8 mouse cellular contexts compared by ENCODE assay signal in genomic region chr6:134829786-134830700, GRCm38 (mm10). TPM values are rescaled to one million over a fixed set of nuclear protein-coding genes. Genes with fewer than 3 reads are reported as not detected.
DNase-seq lines count a peak whose midpoint lies in the region; ATAC-seq lines count a peak whose summit lies in the region.

Crebl2 (plus strand) TSS chr6:134830154.

- peak within 1 kb of the TSS; percentile 55 for H3K9ac ChIP-seq in hindbrain, embryonic 15.5 days

- ATAC-seq in hindbrain, embryonic 15.5 days (ENCODE audit: low FRiP score, low read depth): peak; percentile 97

- no peaks in the 10 kb centered on the region for H3K27me3 ChIP-seq in hindbrain, embryonic 15.5 days

- peaks cover 21% of the 10 kb centered on the region for H3K4me1 ChIP-seq in hindbrain, embryonic 15.5 days (replicated peaks)

- peak; percentile 97 for DNase-seq in T-cell, adult 2 months (ENCODE audit: low spot score)
- DNase-seq in cerebellum, postnatal 36 days: peak; percentile 100
- DNase-seq in frontal cortex, postnatal 36 days (ENCODE audit: low spot score in 2 of 2): peak; percentile 99 to 100
- DNase-seq in left cerebral cortex, adult 11 months (ENCODE audit: low spot score): peak; percentile 99
- peak; percentile 100 for DNase-seq in lung, postnatal 4 days
- DNase-seq in retina, postnatal 7 days (ENCODE audit: low read depth, low spot score): peak; percentile 98
- peak; percentile 100 for DNase-seq in urinary bladder, adult 2 months (ENCODE audit: low spot score)

- H3K4me2 ChIP-seq in hindbrain, embryonic 15.5 days: peak within 1 kb of the TSS; percentile 82

- under 1% methylated on average over 55 of the region's 58 CpGs for WGBS in hindbrain, embryonic 15.5 days

- H3K9me3 ChIP-seq in hindbrain, embryonic 15.5 days: no peaks in the 10 kb centered on the region

- H3K36me3 ChIP-seq in hindbrain, embryonic 15.5 days: no peaks in the 10 kb centered on the region

- peak within 1 kb of the TSS; percentile 55 for H3K4me3 ChIP-seq in hindbrain, embryonic 15.5 days

- H3K27ac ChIP-seq in hindbrain, embryonic 15.5 days (replicated peaks): peak within 1 kb of the TSS; percentile 86

RNA-seq across cellular contexts. Expression of gene Crebl2, which starts in this region (rescaled TPM):
- polyA plus RNA-seq in hindbrain, embryonic 15.5 days (2015; fragmentation: Nextera tagmentation; extraction: Ambion mirVana): 3.4 and 4.2 TPM in 2 replicates
- 35.3 and 37.5 TPM in 2 replicates for polyA plus RNA-seq in urinary bladder, adult 2 months (2012; rRNA removed)

Comparison
In these comparisons a context has a peak if more than half of its experiments do, and no peak if none do; other contexts are left out.
1. Peak in every context shown above with its lines: DNase-seq, ATAC-seq, H3K4me3 ChIP-seq and H3K27ac ChIP-seq.